Mouse (Mus musculus) hindbrain, embryonic 12.5 days (tissue): ENCODE measurements at regions not wholly inside any gene's neighbourhood (a gene's known extent, or its start where the extent isn't known, plus 50 kb on each side); places are given as distances from the start of the nearest gene placed in this dataset.

ENCODE experiments used
- ATAC-seq: fragments of 200-750 bp; cut with Nextera tagmentation; 2 replicates; pipeline ENCODE4 v1.8.0; 2017; ENCODE audit warnings: moderate TSS enrichment; ENCODE audit not compliant: low FRiP score
- H3K27ac ChIP-seq: fragments of 300-500 bp; sonication (generic); 2 replicates; pipeline ENCODE4 v1.5.1; 2016; ENCODE audit warnings: mild to moderate bottlenecking
- H3K27me3 ChIP-seq: fragments of 300-500 bp; sonication (generic); 2 replicates; pipeline ENCODE4 v1.6.1; 2016; ENCODE audit warnings: mild to moderate bottlenecking
- H3K36me3 ChIP-seq: fragments of 300-500 bp; sonication (generic); 2 replicates; pipeline ENCODE4 v1.6.1; 2016; ENCODE audit warnings: mild to moderate bottlenecking
- H3K4me1 ChIP-seq: fragments of 300-500 bp; sonication (generic); 2 replicates; pipeline ENCODE4 v1.6.1; 2016
- H3K4me2 ChIP-seq: fragments of 300-500 bp; sonication (generic); replicated peaks from 2 replicates; pipeline ENCODE4 v1.6.1; 2016; ENCODE audit warnings: mild to moderate bottlenecking
- H3K4me3 ChIP-seq: fragments of 300-500 bp; sonication (generic); 2 replicates; pipeline ENCODE4 v1.5.1; 2016; ENCODE audit warnings: mild to moderate bottlenecking
- H3K9ac ChIP-seq: fragments of 300-500 bp; sonication (generic); 2 replicates; pipeline ENCODE4 v1.6.1; 2016; ENCODE audit warnings: mild to moderate bottlenecking, moderate library complexity
- H3K9me3 ChIP-seq: fragments of 300-500 bp; sonication (generic); replicated peaks from 2 replicates; pipeline ENCODE4 v1.6.1; 2016; ENCODE audit warnings: mild to moderate bottlenecking
- WGBS: fragments of 180-500 bp; shearing (Covaris S2); methylation state at CpG from one replicate; pipeline ENCODE4 v1.1.7; 2016; 5-methylcytosine and 5-hydroxymethylcytosine counted together

DNA sequence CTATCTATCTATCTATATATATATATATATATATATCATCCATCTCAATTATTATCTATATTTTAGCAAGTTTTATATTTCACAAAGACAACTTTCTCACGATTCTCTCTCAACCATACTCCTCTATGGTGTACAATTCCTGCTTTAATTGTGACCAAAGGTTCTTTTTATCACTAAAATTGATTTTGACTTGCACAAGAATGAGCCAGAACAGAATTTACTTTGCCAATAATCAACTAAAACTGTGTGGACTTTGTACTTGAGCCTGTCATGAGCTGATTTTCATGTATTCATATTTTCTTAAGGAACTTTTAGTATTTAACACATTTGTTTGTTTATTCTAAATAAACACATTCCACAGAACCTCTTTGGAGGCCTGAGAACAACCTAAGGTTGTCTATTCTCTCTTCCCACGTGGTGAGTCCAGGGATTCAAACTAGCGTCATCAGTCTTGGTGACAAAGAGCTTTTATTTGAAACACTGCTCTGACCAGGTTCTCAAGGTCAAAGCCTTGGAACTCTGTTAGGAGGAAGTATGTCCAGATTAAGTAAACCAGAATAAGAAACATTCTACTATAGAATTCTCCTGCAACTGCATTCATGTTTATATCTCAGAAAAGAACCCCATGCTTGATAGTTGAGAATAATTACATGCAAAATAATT is 207.7 kb downstream of the Gm11146 start:
- WGBS: 54% methylated on average over 3 of the region's 3 CpGs
- H3K9ac ChIP-seq: no peak overlapping the region

DNA sequence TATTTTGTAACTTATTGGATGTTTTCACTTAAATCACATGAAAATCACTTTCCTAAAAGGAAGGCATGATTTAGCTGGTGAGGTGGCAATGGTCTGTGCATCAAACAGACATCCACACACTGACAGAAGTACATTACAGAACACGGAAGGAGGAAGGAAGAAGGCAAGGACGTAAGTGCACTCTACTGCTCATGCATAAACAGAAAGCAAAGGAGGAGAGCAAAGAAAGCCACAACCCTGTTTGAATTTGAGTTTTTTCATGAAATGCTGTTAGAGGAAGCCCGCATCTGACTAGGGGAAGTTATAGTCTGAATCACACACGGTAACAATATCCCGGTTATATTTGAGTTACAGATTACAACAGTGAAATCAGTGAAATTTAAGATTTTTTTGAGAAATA is 208.4 kb downstream of the Gm11146 start:
- Histone ChIP-seq H3K9me3 (no peaks in the 10 kb centered on the region), H3K36me3 (no peaks in the 10 kb centered on the region), H3K27me3 (no peaks in the 10 kb centered on the region), H3K4me3 (no peak overlapping the region), H3K4me1 (peaks cover 2% of the 10 kb centered on the region), H3K27ac (peak overlapping the region; percentile 40), H3K9ac (no peak overlapping the region), H3K4me2 (no peak overlapping the region)
- no peak for ATAC-seq
- 73% methylated on average over 5 of the region's 5 CpGs for WGBS

More for the DNA sequence above, 207.7 kb downstream of the Gm11146 start:
- no peak overlapping the region for H3K4me3 ChIP-seq
- no peaks in the 10 kb centered on the region for H3K9me3 ChIP-seq
- no peak overlapping the region for H3K4me2 ChIP-seq
- H3K27ac ChIP-seq: no peak overlapping the region
- no peaks in the 10 kb centered on the region for H3K36me3 ChIP-seq
- no peak for ATAC-seq
- H3K27me3 ChIP-seq: no peaks in the 10 kb centered on the region
- peaks cover 8% of the 10 kb centered on the region for H3K4me1 ChIP-seq

GRCm38 (mm10) chr16:77392205-77392604 is 209.7 kb downstream of the Gm11146 start:
- Histone ChIP-seq H3K27me3 (no peaks in the 10 kb centered on the region), H3K9ac (no peak overlapping the region), H3K36me3 (no peaks in the 10 kb centered on the region), H3K4me2 (no peak overlapping the region), H3K4me1 (peaks cover 3% of the 10 kb centered on the region; the same call in 1 of the 2 replicates), H3K4me3 (no peak overlapping the region), H3K27ac (no peak overlapping the region), H3K9me3 (no peaks in the 10 kb centered on the region)
- 82% methylated on average over 4 of the region's 4 CpGs for WGBS
- ATAC-seq: no peak

- H3K9me3 ChIP-seq: no peaks in the 10 kb centered on the region
- no peak overlapping the region for H3K4me3 ChIP-seq
- H3K4me1 ChIP-seq: peaks cover 38% of the 10 kb centered on the region
- peak overlapping the region; percentile 72; the same call in 1 of the 2 replicates for H3K27ac ChIP-seq
- no peak overlapping the region for H3K9ac ChIP-seq
- no peaks in the 10 kb centered on the region for H3K27me3 ChIP-seq
- ATAC-seq: peak; percentile 72
- WGBS: 61% methylated on average over 6 of the region's 6 CpGs
- H3K4me2 ChIP-seq: no peak overlapping the region
- no peaks in the 10 kb centered on the region for H3K36me3 ChIP-seq
These were observed 217.7 kb downstream of the Gm11146 start for GRCm38 (mm10) chr16:77384021-77384729.

DNA sequence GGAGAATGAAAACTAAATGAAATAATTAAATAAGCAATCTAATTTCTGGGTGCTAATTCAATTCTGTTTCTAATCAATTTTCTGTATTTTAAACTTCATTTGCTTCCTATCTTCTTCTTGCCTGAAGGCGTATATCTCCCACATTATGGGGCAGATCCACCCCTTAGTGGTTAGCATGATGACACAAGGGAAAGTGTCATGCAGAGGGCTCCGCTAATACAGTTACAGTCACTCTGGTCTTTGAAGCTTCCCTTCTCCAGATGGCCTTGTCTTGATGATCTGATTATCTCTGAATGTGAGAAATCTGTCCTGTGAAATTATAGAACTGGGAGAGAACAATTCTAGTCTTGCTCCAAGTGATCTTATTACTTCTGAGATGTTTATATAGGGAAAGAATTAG is 219.1 kb downstream of the Gm11146 start:
- Histone ChIP-seq H3K4me3 (no peak overlapping the region), H3K27ac (peak overlapping the region; percentile 40; the same call in 1 of the 2 replicates), H3K9me3 (no peaks in the 10 kb centered on the region), H3K9ac (no peak overlapping the region), H3K4me2 (no peak overlapping the region), H3K4me1 (peaks cover 35% of the 10 kb centered on the region), H3K27me3 (no peaks in the 10 kb centered on the region), H3K36me3 (no peaks in the 10 kb centered on the region)
- no peak for ATAC-seq
- 68% methylated on average over 2 of the region's 2 CpGs for WGBS

GRCm38 (mm10) chr16:77372768-77373167 is 229.1 kb downstream of the Gm11146 start:
- Histone ChIP-seq H3K9me3 (no peaks in the 10 kb centered on the region), H3K4me1 (0 out of 2 replicates have a peak, but pooled peaks cover 3% of the 10 kb centered on the region), H3K4me2 (no peak overlapping the region), H3K27ac (no peak overlapping the region), H3K9ac (no peak overlapping the region), H3K27me3 (no peaks in the 10 kb centered on the region), H3K4me3 (no peak overlapping the region), H3K36me3 (no peaks in the 10 kb centered on the region)
- 92% methylated on average over 3 of the region's 3 CpGs for WGBS
- no peak for ATAC-seq

GRCm38 (mm10) chr16:77369810-77370209 is 232.1 kb downstream of the Gm11146 start:
- H3K9me3 ChIP-seq: no peaks in the 10 kb centered on the region
- H3K27me3 ChIP-seq: no peaks in the 10 kb centered on the region
- H3K9ac ChIP-seq: no peak overlapping the region
- H3K36me3 ChIP-seq: no peaks in the 10 kb centered on the region
- ATAC-seq: no peak
- H3K4me3 ChIP-seq: no peak overlapping the region
- 0 out of 2 replicates have a peak, but pooled peaks cover 3% of the 10 kb centered on the region for H3K4me1 ChIP-seq
- no peak overlapping the region for H3K27ac ChIP-seq
- 81% methylated on average over 2 of the region's 2 CpGs for WGBS
- no peak overlapping the region for H3K4me2 ChIP-seq

GRCm38 (mm10) chr16:77365254-77365653 is 236.6 kb downstream of the Gm11146 start:
- no peaks in the 10 kb centered on the region for H3K36me3 ChIP-seq
- ATAC-seq: no peak
- no peak overlapping the region for H3K4me3 ChIP-seq
- H3K4me2 ChIP-seq: no peak overlapping the region
- H3K9ac ChIP-seq: no peak overlapping the region
- no peaks in the 10 kb centered on the region for H3K27me3 ChIP-seq
- WGBS: 62% methylated on average over 2 of the region's 2 CpGs
- no peaks in the 10 kb centered on the region for H3K9me3 ChIP-seq
- no peak overlapping the region for H3K27ac ChIP-seq
- peaks cover 6% of the 10 kb centered on the region; the same call in 1 of the 2 replicates for H3K4me1 ChIP-seq

DNA sequence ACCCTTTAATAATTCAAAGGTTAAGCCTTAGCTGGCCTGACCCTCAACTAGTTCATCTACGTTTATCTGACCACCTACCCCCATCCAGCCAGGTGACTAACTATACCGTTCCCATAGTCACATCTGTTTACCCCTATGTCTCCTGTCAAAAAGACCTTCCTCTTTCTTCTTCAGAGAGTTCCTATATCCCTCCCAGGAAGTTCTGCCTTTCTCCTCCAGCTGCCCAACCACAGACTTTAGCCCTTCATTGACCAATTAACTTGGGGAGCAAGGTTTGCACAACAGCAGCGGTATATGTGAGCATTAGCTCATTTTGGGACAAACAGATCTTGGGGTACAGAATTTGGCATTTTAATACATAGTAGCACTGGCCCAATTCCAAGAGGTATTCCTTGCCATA is 237.5 kb downstream of the Gm11146 start:
- no peak for ATAC-seq
- no peak overlapping the region for H3K9ac ChIP-seq
- peaks cover 8% of the 10 kb centered on the region; the same call in 1 of the 2 replicates for H3K4me1 ChIP-seq
- H3K4me3 ChIP-seq: no peak overlapping the region
- H3K27ac ChIP-seq: no peak overlapping the region
- no peaks in the 10 kb centered on the region for H3K36me3 ChIP-seq
- no peaks in the 10 kb centered on the region for H3K9me3 ChIP-seq
- H3K27me3 ChIP-seq: no peaks in the 10 kb centered on the region
- WGBS: 87% methylated on average over 3 of the region's 3 CpGs
- H3K4me2 ChIP-seq: no peak overlapping the region

DNA sequence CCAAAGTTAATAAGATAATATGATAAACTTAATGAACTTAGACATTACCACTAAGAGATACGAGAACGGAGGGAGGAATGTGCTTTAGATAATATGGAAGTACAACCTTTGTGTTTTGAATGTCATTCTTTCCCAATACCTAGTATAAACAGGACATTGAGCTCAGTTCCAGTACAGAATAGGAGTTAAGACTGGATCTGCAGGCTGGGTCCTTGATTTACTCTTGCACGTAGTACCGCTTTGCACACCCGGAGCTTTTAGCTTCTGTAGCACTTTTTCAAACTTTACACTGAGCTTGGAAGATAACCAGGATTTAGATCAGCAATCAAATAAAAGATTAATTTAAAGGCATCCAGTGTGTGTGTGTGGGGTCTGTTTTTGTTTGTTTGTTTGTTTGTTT is 242.7 kb downstream of the Gm11146 start:
- Histone ChIP-seq H3K4me2 (no peak overlapping the region), H3K4me1 (peaks cover 11% of the 10 kb centered on the region; the same call in 1 of the 2 replicates)

DNA sequence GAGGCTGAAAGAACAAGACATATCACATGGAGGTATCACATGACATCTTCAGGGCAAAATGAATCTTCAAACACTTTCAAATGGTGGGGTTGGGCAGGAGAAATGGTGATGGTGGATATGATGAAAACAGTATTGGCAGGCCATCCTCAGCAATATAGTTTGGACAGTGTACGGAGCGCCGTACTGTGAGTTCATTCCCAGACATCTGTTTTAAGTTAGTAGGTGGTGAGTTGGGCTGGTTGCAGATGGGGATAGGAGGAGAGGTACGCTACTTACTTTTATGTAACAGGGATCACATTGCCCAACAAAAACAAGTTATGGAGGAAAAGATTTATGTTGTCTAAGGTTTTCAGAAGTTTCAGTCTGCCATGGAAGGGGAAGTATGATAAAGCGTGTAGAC is 246.6 kb downstream of the Gm11146 start:
- Histone ChIP-seq H3K9me3 (no peaks in the 10 kb centered on the region), H3K27me3 (no peaks in the 10 kb centered on the region)
- WGBS: 74% methylated on average over 5 of the region's 5 CpGs

More for the DNA sequence above, 242.7 kb downstream of the Gm11146 start:
- ATAC-seq: no peak
- 91% methylated on average over 5 of the region's 5 CpGs for WGBS
- H3K9me3 ChIP-seq: no peaks in the 10 kb centered on the region
- no peaks in the 10 kb centered on the region for H3K27me3 ChIP-seq
- no peak overlapping the region for H3K4me3 ChIP-seq
- H3K27ac ChIP-seq: no peak overlapping the region
- H3K36me3 ChIP-seq: no peaks in the 10 kb centered on the region
- H3K9ac ChIP-seq: no peak overlapping the region

GRCm38 (mm10) chr16:77354201-77354712 is 247.6 kb downstream of the Gm11146 start:
- no peak for ATAC-seq
- no peaks in the 10 kb centered on the region for H3K27me3 ChIP-seq
- no peak overlapping the region for H3K9ac ChIP-seq
- H3K4me3 ChIP-seq: no peak overlapping the region
- H3K4me2 ChIP-seq: no peak overlapping the region
- H3K4me1 ChIP-seq: peaks cover 5% of the 10 kb centered on the region; the same call in 1 of the 2 replicates
- no peaks in the 10 kb centered on the region for H3K36me3 ChIP-seq
- 90% methylated on average over 3 of the region's 3 CpGs for WGBS
- no peak overlapping the region for H3K27ac ChIP-seq
- H3K9me3 ChIP-seq: no peaks in the 10 kb centered on the region

More for the DNA sequence above, 246.6 kb downstream of the Gm11146 start:
- Histone ChIP-seq H3K4me3 (no peak overlapping the region), H3K4me1 (peaks cover 8% of the 10 kb centered on the region; the same call in 1 of the 2 replicates), H3K9ac (no peak overlapping the region), H3K36me3 (no peaks in the 10 kb centered on the region), H3K27ac (no peak overlapping the region), H3K4me2 (no peak overlapping the region)
- ATAC-seq: no peak
